Mouse (Mus musculus) thymus, adult 2 months (tissue): ENCODE measurements around the gene Gm49416.
"Not testable (repeated sequence)": the region's sequence is repeated elsewhere in the genome, so short reads cannot be mapped to it uniquely, and the experiment has no call there.

Experiments
- CTCF ChIP-seq: fragments of 200-500 bp; IDR thresholded peaks from 2 replicates; pipeline ENCODE4 v1.5.1; 2012; ENCODE audit warnings: mild to moderate bottlenecking, control low read depth, low read length, moderate library complexity, borderline replicate concordance; ENCODE audit not compliant: control insufficient read depth, poor library complexity, insufficient read depth; ENCODE audit errors: extremely low read depth
- POLR2A ChIP-seq: fragments of 200-500 bp; IDR thresholded peaks from 2 replicates; pipeline ENCODE4 v1.6.1; 2012; ENCODE audit warnings: mild to moderate bottlenecking, low read length, control low read depth, moderate library complexity; ENCODE audit not compliant: control insufficient read depth, poor library complexity, insufficient read depth; ENCODE audit errors: extremely low read depth

GRCm38 (mm10) chr19:8896231-8896630 lies 7.5 kb downstream of the Gm49416 start:
- not testable (repeated sequence) for TF ChIP-seq CTCF, POLR2A
